Mouse (Mus musculus) thymus, postnatal 14 days (tissue): ENCODE measurements around the gene Nfkbib.

Source experiments
- DNase-seq: peaks from one replicate; pipeline ENCODE4 v3.0.0; 2021

The Nfkbib gene

GRCm38 (mm10) chr7:28767462-28767965 is at the start of gene Nfkbib:
TSS of gene Nfkbib (minus strand) at chr7:28767512.
- no peak for DNase-seq

- DNase-seq: no peak
Measured at GRCm38 (mm10) chr7:28816920-28817319, 49.6 kb upstream of the Nfkbib start.

- DNase-seq: no peak
Measured at GRCm38 (mm10) chr7:28816201-28816600, 48.9 kb upstream of the Nfkbib start.

GRCm38 (mm10) chr7:28815230-28815629 is 47.9 kb upstream of the Nfkbib start:
- no peak for DNase-seq

- no peak for DNase-seq
Measured at GRCm38 (mm10) chr7:28814306-28815034, 47.2 kb upstream of the Nfkbib start.

- no peak for DNase-seq
Measured at GRCm38 (mm10) chr7:28812949-28813348, 45.6 kb upstream of the Nfkbib start.

GRCm38 (mm10) chr7:28812436-28812835 is 45.1 kb upstream of the Nfkbib start:
- DNase-seq: no peak

GRCm38 (mm10) chr7:28811640-28812275 is 44.4 kb upstream of the Nfkbib start:
- no peak for DNase-seq

GRCm38 (mm10) chr7:28811228-28811627 is 43.9 kb upstream of the Nfkbib start:
- DNase-seq: peak; percentile 98

GRCm38 (mm10) chr7:28810107-28811066 is 43.1 kb upstream of the Nfkbib start:
- peak; percentile 99 for DNase-seq

- DNase-seq: peak; percentile 79
Measured at GRCm38 (mm10) chr7:28809401-28810089, 42.2 kb upstream of the Nfkbib start.

GRCm38 (mm10) chr7:28808957-28809393 is 41.7 kb upstream of the Nfkbib start:
- peak; percentile 99 for DNase-seq

- peak; percentile 70 for DNase-seq
Measured at GRCm38 (mm10) chr7:28808221-28808941, 41.1 kb upstream of the Nfkbib start, which contains the start of gene Hnrnpl. TSS of gene Hnrnpl (plus strand) at chr7:28808541.

- DNase-seq: no peak
Measured at GRCm38 (mm10) chr7:28807641-28808220, 40.4 kb upstream of the Nfkbib start.

GRCm38 (mm10) chr7:28806869-28807268 is 39.6 kb upstream of the Nfkbib start:
- DNase-seq: peak; percentile 50

GRCm38 (mm10) chr7:28803756-28804155 is 36.4 kb upstream of the Nfkbib start:
- no peak for DNase-seq

- DNase-seq: no peak
Measured at GRCm38 (mm10) chr7:28802846-28803588, 35.7 kb upstream of the Nfkbib start.

- DNase-seq: no peak
Measured at GRCm38 (mm10) chr7:28801901-28802670, 34.8 kb upstream of the Nfkbib start.

- no peak for DNase-seq
Measured at GRCm38 (mm10) chr7:28801451-28801850, 34.1 kb upstream of the Nfkbib start.

- peak; percentile 51 for DNase-seq
Measured at GRCm38 (mm10) chr7:28799994-28800393, 32.7 kb upstream of the Nfkbib start.
